Mouse (Mus musculus) right cerebral cortex, postnatal 25 days (tissue): ENCODE measurements at regions not wholly inside any gene's neighbourhood (a gene's known extent, or its start where the extent isn't known, plus 50 kb on each side); places are given as distances from the start of the nearest gene placed in this dataset.

Experiments used
- DNase-seq: peaks from one replicate; pipeline ENCODE4 v3.0.0; 2022

DNA sequence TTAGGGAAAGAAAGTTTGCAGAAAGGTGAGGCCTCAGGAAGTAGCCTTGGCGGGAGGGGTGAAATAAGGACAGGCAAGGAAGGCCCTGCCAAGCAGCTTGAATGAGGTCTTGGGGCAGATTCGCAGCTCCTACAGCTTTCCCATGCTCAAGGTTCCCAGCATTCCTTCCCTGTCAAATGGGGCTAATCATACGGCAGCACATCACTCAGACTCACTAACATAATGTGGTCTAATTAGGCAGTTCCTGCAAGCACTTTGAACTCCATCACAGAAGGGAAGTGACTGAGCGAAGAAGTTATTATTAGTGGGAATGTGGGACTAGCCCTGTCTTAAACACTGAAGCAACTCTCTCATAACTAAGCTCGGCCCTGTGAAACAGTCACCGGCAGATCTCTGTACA, 87.1 kb upstream of the Gm10260 start:
- no peak for DNase-seq

DNA sequence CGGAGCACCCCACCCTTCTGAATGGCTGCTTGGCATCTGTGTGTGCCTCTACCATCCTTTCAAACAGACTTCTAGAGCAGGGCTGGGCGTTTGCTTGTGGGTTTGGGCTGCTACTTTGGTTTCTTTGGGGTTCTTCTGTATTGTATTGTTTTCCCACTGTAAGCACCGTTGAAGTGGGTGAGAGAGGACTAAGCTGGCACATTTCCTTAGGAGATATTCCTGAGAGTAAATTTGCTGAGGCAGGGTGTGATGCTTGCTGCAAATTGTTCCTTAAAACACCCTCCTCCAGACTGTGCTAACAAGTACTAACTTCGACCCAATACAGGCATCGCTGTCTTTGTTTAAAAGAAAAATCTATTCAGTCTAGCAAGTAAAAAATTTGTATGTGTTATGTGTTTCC, 84.7 kb upstream of the Gm10260 start:
- no peak for DNase-seq

DNA sequence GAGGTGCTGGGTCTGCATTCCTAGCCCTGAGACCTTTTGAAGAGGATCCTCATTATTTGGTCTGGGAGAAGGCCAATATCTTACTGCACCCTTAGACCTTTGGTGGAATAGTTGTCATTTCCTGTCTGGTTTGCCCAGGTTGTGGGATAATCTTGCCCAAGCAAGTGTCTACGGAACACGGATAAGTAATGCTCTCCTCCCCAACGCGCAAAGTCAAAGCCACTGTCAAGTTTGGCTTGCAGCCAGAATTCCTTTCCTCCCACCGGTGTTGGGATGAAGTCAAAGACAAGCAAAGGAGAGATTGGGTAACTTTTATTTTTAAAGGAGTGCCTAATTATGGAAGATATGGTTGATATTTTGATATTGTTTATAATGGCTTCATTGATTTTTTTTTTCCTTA, 82.4 kb upstream of the Gm10260 start:
- no peak for DNase-seq

GRCm38 (mm10) chr13:97841503-97841902, 81.1 kb upstream of the Gm10260 start:
- DNase-seq = no peak

- no peak for DNase-seq
Measured at GRCm38 (mm10) chr13:97839617-97840308, 79.3 kb upstream of the Gm10260 start.

DNA sequence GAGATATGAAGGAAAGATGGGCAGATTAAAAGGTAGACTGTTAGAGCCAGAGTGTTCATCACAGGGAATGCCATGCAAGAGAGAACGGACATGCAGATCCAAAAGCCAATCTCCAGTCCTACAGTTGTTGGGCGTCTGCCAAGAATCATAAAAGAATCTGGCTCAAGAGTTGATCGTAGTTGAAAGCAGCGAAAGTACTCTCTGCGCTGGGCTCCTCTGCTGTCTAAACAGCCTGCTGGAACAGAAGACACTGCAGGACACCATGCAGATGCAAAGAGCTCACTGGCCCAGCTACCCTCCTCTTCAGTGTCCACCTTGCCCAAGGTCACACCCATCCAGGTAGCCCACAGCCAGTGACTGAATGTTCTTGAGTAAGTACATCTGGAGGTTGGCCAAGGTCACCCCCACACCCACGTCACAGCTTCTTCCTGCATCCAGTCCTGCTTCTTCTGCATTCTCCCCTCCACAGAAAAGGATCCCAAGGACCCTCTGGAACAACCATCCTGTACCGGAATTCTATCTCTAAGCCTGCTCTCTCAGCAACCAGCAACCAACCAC, 77.1 kb upstream of the Gm10260 start:
- no peak for DNase-seq

DNA sequence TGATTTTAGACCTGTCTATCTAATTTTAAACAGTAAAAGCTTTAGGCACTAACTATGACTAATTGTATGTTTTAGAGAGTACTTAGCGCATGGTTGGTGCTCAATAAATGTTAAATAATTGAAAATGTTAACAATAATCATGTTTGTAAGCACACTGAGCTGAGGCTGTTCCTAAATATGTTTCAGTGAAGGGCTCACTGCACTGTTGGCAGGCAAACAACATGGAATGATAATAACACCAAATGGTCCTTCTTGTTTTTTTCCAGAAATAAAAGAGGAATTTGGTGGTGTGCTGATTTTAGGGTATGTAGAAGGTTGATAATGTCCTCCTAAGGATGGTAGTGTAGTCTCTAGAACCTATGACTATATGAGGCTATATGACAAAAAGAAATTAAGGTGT, 72.0 kb upstream of the Gm10260 start:
- no peak for DNase-seq

DNA sequence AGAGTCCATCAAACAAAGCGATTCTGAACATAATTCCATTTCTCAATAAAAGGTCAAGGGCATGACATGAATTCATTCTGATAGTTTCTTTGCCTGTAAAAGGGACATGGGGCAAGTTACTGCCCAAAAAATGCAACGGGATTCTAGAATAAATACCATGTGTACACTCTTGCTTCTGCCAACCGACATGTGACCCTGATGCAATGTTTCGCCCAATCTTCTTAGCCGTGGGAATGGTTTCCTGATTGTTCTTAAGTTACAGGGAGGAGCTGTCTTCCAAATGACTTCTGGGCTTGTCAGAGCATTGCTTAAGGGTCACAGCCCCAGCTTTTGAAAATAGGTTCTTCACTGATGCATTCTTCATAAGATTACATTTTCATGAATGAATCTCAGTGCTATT, 71.4 kb upstream of the Gm10260 start:
- DNase-seq = no peak

DNA sequence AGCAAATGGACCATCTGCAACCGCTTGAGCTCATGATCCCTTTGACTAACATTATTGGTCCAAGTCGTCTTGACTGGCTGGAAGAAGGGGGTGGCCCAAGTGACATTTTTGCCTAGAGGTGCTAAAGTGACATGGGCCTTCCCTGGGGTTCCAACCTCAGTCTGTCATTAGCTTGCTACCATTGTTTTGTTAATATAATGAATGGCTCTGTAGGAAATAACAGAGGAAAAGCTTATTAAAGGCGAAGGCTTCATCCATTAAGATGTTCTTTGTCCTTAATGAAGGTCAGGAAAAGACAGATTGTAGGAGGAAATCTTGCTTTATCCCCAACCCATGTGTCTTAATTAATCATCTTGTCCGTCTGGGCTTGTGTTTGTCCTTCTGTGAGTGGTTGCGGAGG, 69.1 kb upstream of the Gm10260 start:
- DNase-seq = no peak

- DNase-seq = no peak
Measured at GRCm38 (mm10) chr13:97825801-97826576, 65.6 kb upstream of the Gm10260 start.

GRCm38 (mm10) chr13:97825361-97825760, 64.9 kb upstream of the Gm10260 start:
- DNase-seq = no peak

GRCm38 (mm10) chr13:97824071-97824716, 63.8 kb upstream of the Gm10260 start:
- DNase-seq = peak; percentile 66

DNA sequence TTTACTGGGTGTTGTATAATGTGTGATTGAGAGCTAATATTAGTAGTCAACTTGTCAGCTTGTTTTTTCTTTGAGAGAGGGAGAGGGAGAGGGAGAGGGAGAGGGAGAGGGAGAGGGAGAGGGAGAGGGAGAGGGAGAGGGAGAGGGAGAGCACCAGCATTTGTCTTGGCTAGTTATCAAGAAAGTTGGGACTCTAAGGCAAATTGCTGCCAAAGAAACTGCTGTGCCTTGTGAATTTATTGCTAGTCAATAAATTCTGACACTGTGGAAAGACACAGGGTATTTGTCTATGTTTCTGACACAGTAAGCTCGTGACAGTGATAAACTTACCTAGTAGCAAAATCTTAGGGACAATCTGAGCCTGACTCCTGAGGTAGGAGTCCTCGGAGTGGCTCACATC, 61.2 kb upstream of the Gm10260 start:
- DNase-seq = no peak

- DNase-seq = no peak
Measured at GRCm38 (mm10) chr13:97821011-97821410, 60.6 kb upstream of the Gm10260 start.

DNA sequence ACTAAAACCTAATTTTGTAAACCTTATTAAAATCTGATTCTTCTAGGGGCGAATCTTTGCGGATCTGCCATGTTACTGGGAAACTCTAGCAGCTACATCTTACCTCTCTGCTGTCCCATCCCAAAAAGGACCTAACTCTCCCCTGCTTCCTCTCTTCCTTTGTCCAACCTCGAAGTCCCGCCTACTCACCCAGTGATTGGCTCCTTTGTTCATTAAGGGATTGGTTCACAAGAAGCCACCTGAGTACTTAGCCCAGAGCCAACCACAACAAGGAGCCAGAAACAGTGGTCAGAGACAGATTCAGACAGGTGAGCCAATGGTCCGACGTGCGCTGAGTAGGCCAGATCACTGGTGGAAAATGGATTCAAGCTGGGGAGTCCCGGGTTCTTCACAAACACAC, 60.0 kb upstream of the Gm10260 start:
- no peak for DNase-seq

- DNase-seq = no peak
Measured at GRCm38 (mm10) chr13:97819036-97819435, 58.6 kb upstream of the Gm10260 start.

- no peak for DNase-seq
Measured at GRCm38 (mm10) chr13:97816923-97817322, 56.5 kb upstream of the Gm10260 start.
